Mouse (Mus musculus) left cerebral cortex, adult 18-20 months (tissue): ENCODE measurements around the gene Nr4a3. TPM values are rescaled to one million over a fixed set of nuclear protein-coding genes. Genes with fewer than 3 reads are reported as not detected.
A peak's percentile ranks its signal among the peaks of the same experiment; 100 is the strongest.

Experiments
- DNase-seq, 2 experiments: peaks; one replicate each; pipeline ENCODE4 v3.0.0; 2021 to 2022; ENCODE audit warnings: low spot score in 2 of 2, mixed read lengths in 1 of 2
- total RNA-seq, 2 experiments: library from RNA; stranded (reverse); gene quantifications; 2 replicates each; pipeline ENCODE4 v1.2.3; 2021

The Nr4a3 gene
- total RNA-seq, 2 experiments from 2014 or later, result 23.7 to 48.0 TPM

GRCm38 (mm10) chr4:48107086-48107485 lies 62.1 kb downstream of the Nr4a3 start:
- no peak for DNase-seq

- DNase-seq, result no peak
Measured at GRCm38 (mm10) chr4:48108591-48108990, 63.6 kb downstream of the Nr4a3 start.

GRCm38 (mm10) chr4:48110331-48110730 lies 65.4 kb downstream of the Nr4a3 start:
- no peak for DNase-seq

GRCm38 (mm10) chr4:48116191-48116590 lies 71.2 kb downstream of the Nr4a3 start:
- peak; percentile 16 to 40 for DNase-seq

- DNase-seq, result no peak
Measured at GRCm38 (mm10) chr4:48124416-48124772, 79.4 kb downstream of the Nr4a3 start.

GRCm38 (mm10) chr4:48124773-48125469 lies 80.0 kb downstream of the Nr4a3 start, which contains the start of gene Stx17:
Gene Stx17 (plus strand): TSS chr4:48124915.
- peak; percentile 83 to 88 for DNase-seq

GRCm38 (mm10) chr4:48130314-48130713 lies 85.4 kb downstream of the Nr4a3 start:
- DNase-seq, result no peak

GRCm38 (mm10) chr4:48131606-48132005 lies 86.7 kb downstream of the Nr4a3 start:
- DNase-seq, result no peak

- no peak for DNase-seq
Measured at GRCm38 (mm10) chr4:48132721-48133120, 87.8 kb downstream of the Nr4a3 start.

Other genes starting within 250 kb of the Nr4a3 start
- 10 to 100 TPM; 20.9 to 22.1 TPM for gene Stx17, start 79.8 kb downstream of the Nr4a3 start, total RNA-seq
- 10 to 100 TPM; 36.3 to 38.9 TPM for gene Erp44, start 234.4 kb downstream of the Nr4a3 start, total RNA-seq
- 10 to 100 TPM; 11.8 to 13.1 TPM for gene Invs, start 234.6 kb downstream of the Nr4a3 start, total RNA-seq